Mouse (Mus musculus) brain, adult 2 months (tissue): ENCODE data around the gene Ogfod2.

Experiments used
- DNase-seq: peaks from one replicate; pipeline ENCODE4 v3.0.0; 2011; ENCODE audit warnings: low read depth, low spot score

Gene Ogfod2

GRCm38 (mm10) chr5:124111742-124112497 is at the start of gene Ogfod2:
Ogfod2 (plus strand) TSS chr5:124112297.
- peak; percentile 99 for DNase-seq

GRCm38 (mm10) chr5:124069657-124070056 is 42.4 kb upstream of the Ogfod2 start:
- DNase-seq, result no peak

GRCm38 (mm10) chr5:124073682-124074081 is 38.4 kb upstream of the Ogfod2 start:
- DNase-seq, result no peak

GRCm38 (mm10) chr5:124074845-124075307 is 37.2 kb upstream of the Ogfod2 start:
- no peak for DNase-seq

GRCm38 (mm10) chr5:124075716-124076115 is 36.4 kb upstream of the Ogfod2 start:
- no peak for DNase-seq

GRCm38 (mm10) chr5:124076559-124076958 is 35.5 kb upstream of the Ogfod2 start:
- no peak for DNase-seq

GRCm38 (mm10) chr5:124077241-124077640 is 34.9 kb upstream of the Ogfod2 start:
- DNase-seq, result no peak

- no peak for DNase-seq
These were observed 34.1 kb upstream of the Ogfod2 start for GRCm38 (mm10) chr5:124077856-124078460.

GRCm38 (mm10) chr5:124078794-124079416 is 33.2 kb upstream of the Ogfod2 start:
- peak; percentile 93 for DNase-seq

- DNase-seq, result no peak
These were observed 32.2 kb upstream of the Ogfod2 start for GRCm38 (mm10) chr5:124079880-124080279.

- DNase-seq, result no peak
These were observed 29.6 kb upstream of the Ogfod2 start for GRCm38 (mm10) chr5:124082447-124082846.

GRCm38 (mm10) chr5:124082941-124083688 is 29.0 kb upstream of the Ogfod2 start:
- no peak for DNase-seq

GRCm38 (mm10) chr5:124083850-124084587 is 28.1 kb upstream of the Ogfod2 start:
- DNase-seq, result peak; percentile 67

- DNase-seq, result peak; percentile 93
These were observed 27.4 kb upstream of the Ogfod2 start for GRCm38 (mm10) chr5:124084588-124085173.

- peak; percentile 82 for DNase-seq
These were observed 26.6 kb upstream of the Ogfod2 start for GRCm38 (mm10) chr5:124085513-124085912.

- no peak for DNase-seq
These were observed 25.2 kb upstream of the Ogfod2 start for GRCm38 (mm10) chr5:124086876-124087275.

GRCm38 (mm10) chr5:124089868-124090267 is 22.2 kb upstream of the Ogfod2 start:
- no peak for DNase-seq

- no peak for DNase-seq
These were observed 20.1 kb upstream of the Ogfod2 start for GRCm38 (mm10) chr5:124091951-124092406.

GRCm38 (mm10) chr5:124093120-124093794 is 18.8 kb upstream of the Ogfod2 start:
- peak; percentile 90 for DNase-seq
